Mouse (Mus musculus): ENCODE data around the gene Rnase1. TPM values are rescaled to one million over a fixed set of nuclear protein-coding genes. Genes with fewer than 3 reads are reported as not detected.
A peak's percentile ranks its signal among the peaks of the same experiment; 100 is the strongest.
"Not testable (repeated sequence)": the region's sequence is repeated elsewhere in the genome, so short reads cannot be mapped to it uniquely, and the experiment has no call there.

Rnase1 gene
- 1 to 10 TPM; 2.4 to 3.7 TPM for total RNA-seq (2021)
- long read RNA-seq, partial matches to known transcripts = 0 of 2 reads
- long read RNA-seq, other reads (novel, unspliced or antisense) = 0 of 2 reads

- DNase-seq (ENCODE audit: low spot score in 2 of 2) = no peak
These were observed at the start of gene Rnase1 for GRCm38 (mm10) chr14:51146685-51147084. Rnase1 (minus strand) TSS chr14:51146785.

- DNase-seq (ENCODE audit: low spot score in 2 of 2) = no peak
These were observed 49.1 kb upstream of the Rnase1 start for GRCm38 (mm10) chr14:51195681-51196080.

GRCm38 (mm10) chr14:51181051-51181450, 34.5 kb upstream of the Rnase1 start:
- DNase-seq (ENCODE audit: low spot score in 2 of 2) = not testable (repeated sequence)

GRCm38 (mm10) chr14:51173843-51174242, 27.3 kb upstream of the Rnase1 start:
- no peak for DNase-seq (ENCODE audit: low spot score in 2 of 2)

GRCm38 (mm10) chr14:51172947-51173346, 26.4 kb upstream of the Rnase1 start:
- peak; percentile 24 to 70 for DNase-seq (ENCODE audit: low spot score in 2 of 2)

- DNase-seq (ENCODE audit: low spot score in 2 of 2) = peak in 1 of 2 experiments; percentile 50
These were observed 25.7 kb upstream of the Rnase1 start for GRCm38 (mm10) chr14:51172095-51172865.

- DNase-seq (ENCODE audit: low spot score in 2 of 2) = no peak
These were observed 19.5 kb upstream of the Rnase1 start for GRCm38 (mm10) chr14:51166068-51166467.

- DNase-seq (ENCODE audit: low spot score in 2 of 2) = no peak
These were observed 18.9 kb upstream of the Rnase1 start for GRCm38 (mm10) chr14:51165435-51165834.

GRCm38 (mm10) chr14:51163323-51163722, 16.7 kb upstream of the Rnase1 start:
- DNase-seq (ENCODE audit: low spot score in 2 of 2) = not testable (repeated sequence)

GRCm38 (mm10) chr14:51161976-51162375, 15.4 kb upstream of the Rnase1 start, which contains the start of gene Rnase2b:
Rnase2b (plus strand) TSS chr14:51162260.
- DNase-seq (ENCODE audit: low spot score in 2 of 2) = peak; percentile 70 to 90

- DNase-seq (ENCODE audit: low spot score in 2 of 2) = no peak
These were observed 10.5 kb upstream of the Rnase1 start for GRCm38 (mm10) chr14:51157072-51157471.

GRCm38 (mm10) chr14:51156736-51157068, 10.1 kb upstream of the Rnase1 start:
- DNase-seq (ENCODE audit: low spot score in 2 of 2) = no peak

- no peak for DNase-seq (ENCODE audit: low spot score in 2 of 2)
These were observed 9.6 kb upstream of the Rnase1 start for GRCm38 (mm10) chr14:51156056-51156735.

GRCm38 (mm10) chr14:51152249-51152870, 5.8 kb upstream of the Rnase1 start:
- DNase-seq (ENCODE audit: low spot score in 2 of 2) = no peak

GRCm38 (mm10) chr14:51150206-51150831, 3.7 kb upstream of the Rnase1 start:
- no peak for DNase-seq (ENCODE audit: low spot score in 2 of 2)

GRCm38 (mm10) chr14:51149164-51149563, 2.6 kb upstream of the Rnase1 start:
- no peak for DNase-seq (ENCODE audit: low spot score in 2 of 2)

GRCm38 (mm10) chr14:51148006-51148405, 1.4 kb upstream of the Rnase1 start:
- DNase-seq (ENCODE audit: low spot score in 2 of 2) = no peak

- no peak for DNase-seq (ENCODE audit: low spot score in 2 of 2)
These were observed 1.1 kb downstream of the Rnase1 start for GRCm38 (mm10) chr14:51145521-51145920.

GRCm38 (mm10) chr14:51144451-51144850, 2.1 kb downstream of the Rnase1 start:
- DNase-seq (ENCODE audit: low spot score in 2 of 2) = no peak

GRCm38 (mm10) chr14:51143937-51144336, 2.6 kb downstream of the Rnase1 start:
- DNase-seq (ENCODE audit: low spot score in 2 of 2) = no peak

- DNase-seq (ENCODE audit: low spot score in 2 of 2) = peak; percentile 64 to 77
These were observed 3.3 kb downstream of the Rnase1 start for GRCm38 (mm10) chr14:51143287-51143686.
